Mouse (Mus musculus): ENCODE measurements around the gene Ephx1. TPM values are rescaled to one million over a fixed set of nuclear protein-coding genes. Genes with fewer than 3 reads are reported as not detected.

Gene Ephx1
- total and polyA plus RNA-seq, 3 experiments = not detected

DNA sequence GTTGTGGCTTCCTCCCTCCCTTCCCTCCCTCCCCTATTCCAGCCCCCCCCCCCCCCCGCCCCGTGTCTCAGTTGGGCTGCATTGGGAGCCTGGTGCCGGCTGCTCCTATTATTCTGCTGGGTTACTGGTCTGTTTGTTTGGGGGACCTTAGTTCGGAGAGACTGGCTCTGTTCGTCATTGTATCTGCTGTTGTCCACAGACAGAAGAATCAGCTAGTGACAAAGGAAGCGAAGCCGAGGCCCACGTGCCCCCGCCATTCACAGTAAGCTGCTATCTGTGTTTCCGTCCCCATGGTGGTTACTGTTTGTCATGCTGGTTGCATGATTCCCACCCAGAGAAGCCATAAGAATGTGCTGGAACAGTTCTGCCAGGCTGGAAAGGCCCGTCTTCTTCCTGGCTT is 47.8 kb downstream of the Ephx1 start:
- no peaks in the 10 kb centered on the region for H3K9me3 ChIP-seq (replicated peaks)

DNA sequence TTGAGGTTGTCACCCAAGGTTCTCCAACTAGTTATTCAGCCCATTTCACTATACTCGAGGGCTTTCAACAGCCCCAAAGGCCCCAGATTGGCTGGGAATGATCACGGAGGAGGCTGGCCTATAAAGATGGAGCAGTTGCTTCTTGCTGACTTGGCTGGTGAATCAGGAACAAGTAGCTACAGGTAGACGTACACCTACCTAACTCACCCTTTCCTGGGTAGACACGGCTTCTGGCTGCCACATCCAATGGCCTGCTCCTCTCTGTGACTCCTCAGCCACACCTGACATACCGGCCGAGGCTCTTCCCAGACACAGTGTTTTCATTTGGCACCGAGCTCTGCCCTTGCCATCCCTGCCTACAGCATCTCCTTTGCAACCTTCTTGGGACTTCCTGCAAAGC is 53.4 kb downstream of the Ephx1 start:
- Histone ChIP-seq H3K9me3 (replicated peaks) (no peaks in the 10 kb centered on the region), H3K4me3 (ENCODE audit: low read depth, low read length) (no peak overlapping the region), H3K27me3 (ENCODE audit: insufficient read depth, low read length) (no peaks in the 10 kb centered on the region; the same call in 1 of the 2 replicates), H3K36me3 (replicated peaks) (peaks cover 18% of the 10 kb centered on the region), H3K4me1 (ENCODE audit: insufficient read depth, low read depth, low read length) (no peaks in the 10 kb centered on the region)
- ATAC-seq (ENCODE audit: extremely low read depth, insufficient number of reproducible peaks, low FRiP score, poor library complexity, severe bottlenecking) (no peak), DNase-seq (ENCODE audit: low spot score) (no peak)
- no peak for TF ChIP-seq GATA2 (IDR thresholded peaks at IDR 0.05; ENCODE audit: borderline replicate concordance, low read depth, low read length)
- TF ChIP-seq GATA1 (IDR thresholded peaks at IDR 0.05; ENCODE audit: borderline replicate concordance, low read length) = no peak
- no peak for TF ChIP-seq TAL1 (conservative IDR thresholded peaks at IDR 0.05; ENCODE audit: low read depth, low read length)
- no peak for TF ChIP-seq POLR2AphosphoS5 (IDR thresholded peaks at IDR 0.05; ENCODE audit: insufficient replicate concordance, low read depth, low read length)
- TF ChIP-seq CTCF (IDR thresholded peaks at IDR 0.05; ENCODE audit: low read depth, low read length) = no peak

More for the DNA sequence above, 47.8 kb downstream of the Ephx1 start:
- H3K36me3 ChIP-seq (replicated peaks) = peaks cover 9% of the 10 kb centered on the region
- no peak for DNase-seq (ENCODE audit: low spot score)
- TF ChIP-seq CTCF (IDR thresholded peaks at IDR 0.05; ENCODE audit: low read depth, low read length) (no peak), GATA1 (IDR thresholded peaks at IDR 0.05; ENCODE audit: borderline replicate concordance, low read length) (no peak), POLR2AphosphoS5 (IDR thresholded peaks at IDR 0.05; ENCODE audit: insufficient replicate concordance, low read depth, low read length) (no peak), GATA2 (IDR thresholded peaks at IDR 0.05; ENCODE audit: borderline replicate concordance, low read depth, low read length) (no peak), TAL1 (conservative IDR thresholded peaks at IDR 0.05; ENCODE audit: low read depth, low read length) (no peak)
- no peak for ATAC-seq (ENCODE audit: extremely low read depth, insufficient number of reproducible peaks, low FRiP score, poor library complexity, severe bottlenecking)
- peaks cover 12% of the 10 kb centered on the region; the same call in 1 of the 2 replicates for H3K27me3 ChIP-seq (ENCODE audit: insufficient read depth, low read length)
- H3K4me3 ChIP-seq (ENCODE audit: low read depth, low read length) = no peak overlapping the region
- peaks cover 5% of the 10 kb centered on the region; the same call in 1 of the 2 replicates for H3K4me1 ChIP-seq (ENCODE audit: insufficient read depth, low read depth, low read length)

DNA sequence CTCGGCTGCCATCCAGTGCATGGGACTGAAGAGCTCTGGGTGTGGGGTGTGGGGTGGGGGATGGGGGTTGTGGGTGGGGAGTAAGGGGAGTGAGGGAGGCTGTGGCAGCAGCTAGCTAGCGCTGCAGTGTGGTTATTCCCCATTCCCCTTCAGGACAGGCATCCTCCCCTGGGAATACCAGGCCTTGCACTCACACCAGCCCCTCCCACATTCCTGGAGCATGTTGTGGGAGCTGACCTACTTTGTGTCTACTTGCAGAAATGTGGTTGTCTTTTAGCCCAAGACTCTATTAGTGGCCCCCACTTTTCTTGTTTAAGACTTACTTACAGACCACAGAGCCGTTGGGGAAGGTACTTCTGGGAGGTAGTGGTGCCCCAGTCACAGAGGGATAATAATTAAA is 54.2 kb downstream of the Ephx1 start:
- peaks cover 25% of the 10 kb centered on the region for H3K36me3 ChIP-seq (replicated peaks)
- H3K4me1 ChIP-seq (ENCODE audit: insufficient read depth, low read depth, low read length) = no peaks in the 10 kb centered on the region
- DNase-seq (ENCODE audit: low spot score) (no peak), ATAC-seq (ENCODE audit: extremely low read depth, insufficient number of reproducible peaks, low FRiP score, poor library complexity, severe bottlenecking) (no peak)
- TF ChIP-seq CTCF (IDR thresholded peaks at IDR 0.05; ENCODE audit: low read depth, low read length) (no peak), GATA2 (IDR thresholded peaks at IDR 0.05; ENCODE audit: borderline replicate concordance, low read depth, low read length) (no peak), GATA1 (IDR thresholded peaks at IDR 0.05; ENCODE audit: borderline replicate concordance, low read length) (no peak), POLR2AphosphoS5 (IDR thresholded peaks at IDR 0.05; ENCODE audit: insufficient replicate concordance, low read depth, low read length) (no peak), TAL1 (conservative IDR thresholded peaks at IDR 0.05; ENCODE audit: low read depth, low read length) (no peak)
- no peaks in the 10 kb centered on the region for H3K9me3 ChIP-seq (replicated peaks)
- H3K27me3 ChIP-seq (ENCODE audit: insufficient read depth, low read length) = no peaks in the 10 kb centered on the region; the same call in 1 of the 2 replicates
- H3K4me3 ChIP-seq (ENCODE audit: low read depth, low read length) = no peak overlapping the region

DNA sequence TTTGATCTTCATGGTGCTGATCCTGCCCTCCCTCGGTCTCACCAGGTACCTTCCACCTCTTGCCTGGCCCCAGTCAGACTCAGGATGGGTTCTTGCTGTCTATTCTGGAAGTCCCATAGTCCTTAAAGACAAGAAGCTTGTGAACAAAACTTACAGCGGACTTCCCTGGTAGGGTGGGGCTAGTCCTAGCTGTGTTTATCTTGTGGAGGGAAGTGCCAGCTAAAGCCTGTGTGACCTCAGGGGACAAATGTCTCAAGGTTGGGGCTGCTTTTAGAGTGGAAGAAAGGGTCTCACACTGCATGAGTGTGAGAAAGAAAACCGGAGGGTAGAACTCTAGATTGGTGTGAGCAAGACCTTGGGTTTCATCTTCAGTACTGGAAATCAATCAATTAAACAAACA is 54.9 kb downstream of the Ephx1 start:
- no peaks in the 10 kb centered on the region for H3K9me3 ChIP-seq (replicated peaks)
- DNase-seq (ENCODE audit: low spot score) = no peak
- no peak for TF ChIP-seq GATA1 (IDR thresholded peaks at IDR 0.05; ENCODE audit: borderline replicate concordance, low read length)
- TF ChIP-seq GATA2 (IDR thresholded peaks at IDR 0.05; ENCODE audit: borderline replicate concordance, low read depth, low read length) = no peak
- TF ChIP-seq CTCF (IDR thresholded peaks at IDR 0.05; ENCODE audit: low read depth, low read length) = no peak
- TF ChIP-seq TAL1 (conservative IDR thresholded peaks at IDR 0.05; ENCODE audit: low read depth, low read length) = no peak
- TF ChIP-seq POLR2AphosphoS5 (IDR thresholded peaks at IDR 0.05; ENCODE audit: insufficient replicate concordance, low read depth, low read length) = no peak
- peaks cover 31% of the 10 kb centered on the region for H3K36me3 ChIP-seq (replicated peaks)
- no peak for ATAC-seq (ENCODE audit: extremely low read depth, insufficient number of reproducible peaks, low FRiP score, poor library complexity, severe bottlenecking)
- H3K4me3 ChIP-seq (ENCODE audit: low read depth, low read length) = no peak overlapping the region
- H3K27me3 ChIP-seq (ENCODE audit: insufficient read depth, low read length) = no peaks in the 10 kb centered on the region; the same call in 1 of the 2 replicates
- H3K4me1 ChIP-seq (ENCODE audit: insufficient read depth, low read depth, low read length) = no peaks in the 10 kb centered on the region

DNA sequence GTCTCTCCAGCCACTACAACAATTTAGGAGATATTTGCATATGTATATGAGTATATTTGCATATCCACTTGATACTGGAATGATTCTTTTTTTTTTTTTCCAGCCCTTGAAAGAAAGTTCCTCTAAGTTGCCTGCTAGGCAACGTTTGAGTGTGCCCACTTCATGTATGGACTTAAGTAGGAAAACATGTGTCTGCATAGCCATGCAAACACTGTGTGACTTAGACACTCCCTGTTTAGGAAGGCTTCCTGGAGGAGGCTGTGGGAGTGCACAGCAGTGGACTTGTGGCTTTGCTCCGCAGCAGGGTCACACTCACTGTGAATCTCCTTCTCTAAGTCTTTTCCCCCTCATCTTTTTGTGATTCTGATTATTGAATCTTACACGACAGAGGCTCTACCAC is 61.9 kb downstream of the Ephx1 start:
- H3K9me3 ChIP-seq (replicated peaks) = no peaks in the 10 kb centered on the region
- ATAC-seq (ENCODE audit: extremely low read depth, insufficient number of reproducible peaks, low FRiP score, poor library complexity, severe bottlenecking) (no peak), DNase-seq (ENCODE audit: low spot score) (no peak)
- peaks cover 41% of the 10 kb centered on the region for H3K36me3 ChIP-seq (replicated peaks)
- H3K4me3 ChIP-seq (ENCODE audit: low read depth, low read length) = no peak overlapping the region
- H3K4me1 ChIP-seq (ENCODE audit: insufficient read depth, low read depth, low read length) = no peaks in the 10 kb centered on the region; the same call in 1 of the 2 replicates
- no peaks in the 10 kb centered on the region; the same call in 1 of the 2 replicates for H3K27me3 ChIP-seq (ENCODE audit: insufficient read depth, low read length)
- TF ChIP-seq TAL1 (conservative IDR thresholded peaks at IDR 0.05; ENCODE audit: low read depth, low read length) (no peak), POLR2AphosphoS5 (IDR thresholded peaks at IDR 0.05; ENCODE audit: insufficient replicate concordance, low read depth, low read length) (no peak), GATA1 (IDR thresholded peaks at IDR 0.05; ENCODE audit: borderline replicate concordance, low read length) (no peak), GATA2 (IDR thresholded peaks at IDR 0.05; ENCODE audit: borderline replicate concordance, low read depth, low read length) (no peak), CTCF (IDR thresholded peaks at IDR 0.05; ENCODE audit: low read depth, low read length) (no peak)

DNA sequence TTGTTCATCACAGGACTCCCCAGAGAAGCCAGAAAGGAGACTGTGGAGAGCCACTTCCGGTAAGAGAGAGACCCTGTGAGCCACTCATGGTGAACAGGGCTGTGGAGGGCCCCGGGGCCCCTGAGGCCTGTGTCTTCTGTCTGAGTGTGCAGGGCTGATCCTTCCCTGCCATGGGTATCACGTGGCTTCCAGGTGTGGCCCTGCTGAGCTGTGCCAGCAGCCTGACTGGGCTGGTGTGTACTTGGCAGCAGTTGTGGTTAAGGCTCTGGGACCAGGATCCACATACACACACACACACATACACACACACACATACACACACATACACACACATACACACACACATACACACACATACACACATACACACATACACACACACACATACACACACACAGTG is 62.7 kb downstream of the Ephx1 start:
- DNase-seq (ENCODE audit: low spot score) = no peak

More for the DNA sequence above, 62.7 kb downstream of the Ephx1 start:
- no peak overlapping the region for H3K4me3 ChIP-seq (ENCODE audit: low read depth, low read length)
- H3K36me3 ChIP-seq (replicated peaks) = peaks cover 40% of the 10 kb centered on the region
- H3K27me3 ChIP-seq (ENCODE audit: insufficient read depth, low read length) = no peaks in the 10 kb centered on the region; the same call in 1 of the 2 replicates
- no peaks in the 10 kb centered on the region for H3K9me3 ChIP-seq (replicated peaks)
- H3K4me1 ChIP-seq (ENCODE audit: insufficient read depth, low read depth, low read length) = no peaks in the 10 kb centered on the region; the same call in 1 of the 2 replicates
- ATAC-seq (ENCODE audit: extremely low read depth, insufficient number of reproducible peaks, low FRiP score, poor library complexity, severe bottlenecking) = no peak
- no peak for TF ChIP-seq GATA2 (IDR thresholded peaks at IDR 0.05; ENCODE audit: borderline replicate concordance, low read depth, low read length)
- no peak for TF ChIP-seq POLR2AphosphoS5 (IDR thresholded peaks at IDR 0.05; ENCODE audit: insufficient replicate concordance, low read depth, low read length)
- TF ChIP-seq CTCF (IDR thresholded peaks at IDR 0.05; ENCODE audit: low read depth, low read length) = no peak
- no peak for TF ChIP-seq TAL1 (conservative IDR thresholded peaks at IDR 0.05; ENCODE audit: low read depth, low read length)
- no peak for TF ChIP-seq GATA1 (IDR thresholded peaks at IDR 0.05; ENCODE audit: borderline replicate concordance, low read length)
